Mouse (Mus musculus) T-helper 17 cell (primary cell): Measurements from ENCODE around the gene 1700020N01Rik.

Experiments
- in situ Hi-C, 2 experiments: fragments of 300-600 bp; cut with MboI, MseI; formaldehyde crosslinking; loops; 1 replicate in 1 of 2; 2 replicates in 1 of 2; pipeline ENCODE4 v1.15.1; 2025; ENCODE audit warnings: high pct_unique_total_duplicates in 2 of 2

Gene 1700020N01Rik

DNA sequence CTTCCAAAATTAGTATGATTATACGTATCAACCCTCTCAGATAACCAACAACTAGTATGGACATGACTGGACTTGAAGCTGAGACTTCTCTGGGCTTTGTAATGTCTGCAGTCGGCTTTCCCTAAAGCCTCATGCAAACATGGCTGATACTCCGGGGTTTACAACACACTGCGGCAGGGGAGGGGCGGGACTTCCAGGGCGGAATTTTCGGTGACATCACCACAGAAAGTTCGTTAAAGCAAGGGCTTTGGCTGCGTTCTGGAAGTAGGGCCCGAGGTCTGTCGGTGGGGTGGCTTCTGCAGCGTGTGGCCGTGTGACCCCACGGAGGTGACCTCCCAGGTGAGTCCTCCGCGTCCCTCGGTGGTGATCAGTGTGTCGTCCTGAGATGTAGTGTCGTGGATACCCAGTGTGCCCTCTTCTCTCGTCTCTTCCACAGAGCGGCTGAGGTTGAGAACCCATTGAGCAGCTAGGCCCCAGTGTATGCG is at the start of gene 1700020N01Rik:
Gene 1700020N01Rik (plus strand): TSS at position 250 of the 485 bp plus-strand sequence.
- in situ Hi-C loops = loop anchor here (10.0 kb wide), 2 partner anchors 128 to 412 kb away; no protein-coding TSS in a partner anchor

GRCm38 (mm10) chr10:21543576-21544278 is 49.2 kb upstream of the 1700020N01Rik start:
- in situ Hi-C loops = no loop called here

DNA sequence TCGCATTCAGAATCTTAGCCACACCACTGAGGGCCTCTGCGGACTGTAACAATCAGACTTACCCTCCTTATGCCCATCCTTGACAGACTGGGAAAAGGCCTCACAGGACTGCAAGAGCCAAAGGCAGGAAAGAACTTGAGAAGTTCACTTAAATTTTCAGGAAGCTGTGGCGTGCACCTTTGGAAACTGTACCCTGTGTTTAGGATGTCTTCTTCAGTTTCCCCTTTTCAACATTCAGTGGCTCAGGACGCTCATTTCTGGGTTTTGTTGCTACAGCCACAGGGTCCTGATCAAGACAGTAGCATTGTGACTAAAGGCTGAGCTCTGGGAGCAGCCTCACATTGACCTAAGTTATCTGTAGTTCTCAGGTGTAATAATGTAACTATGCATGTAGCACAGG is 48.2 kb upstream of the 1700020N01Rik start:
- in situ Hi-C loops = no loop called here

DNA sequence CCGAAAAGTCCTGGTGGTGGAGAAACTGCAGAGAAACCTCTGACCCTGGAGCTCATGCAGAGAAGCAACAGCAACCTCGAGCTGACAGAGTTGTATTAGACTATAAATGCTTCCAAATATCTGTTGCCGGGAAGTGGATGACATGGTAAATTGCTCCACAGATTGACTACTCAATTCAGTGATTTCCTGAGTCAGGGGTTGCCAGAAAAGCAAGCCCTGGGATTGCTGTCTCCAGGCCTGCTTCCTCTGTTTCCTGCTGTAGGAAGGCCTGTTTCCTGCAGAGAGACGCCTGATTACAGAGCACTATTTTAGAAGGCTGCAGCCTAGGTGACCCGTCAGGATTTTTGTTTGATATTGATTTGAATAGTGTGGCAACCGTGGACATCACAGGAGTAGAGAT is 47.5 kb upstream of the 1700020N01Rik start:
- in situ Hi-C loops = no loop called here

- in situ Hi-C loops = no loop called here
These were observed 44.0 kb upstream of the 1700020N01Rik start for GRCm38 (mm10) chr10:21548871-21549505.

DNA sequence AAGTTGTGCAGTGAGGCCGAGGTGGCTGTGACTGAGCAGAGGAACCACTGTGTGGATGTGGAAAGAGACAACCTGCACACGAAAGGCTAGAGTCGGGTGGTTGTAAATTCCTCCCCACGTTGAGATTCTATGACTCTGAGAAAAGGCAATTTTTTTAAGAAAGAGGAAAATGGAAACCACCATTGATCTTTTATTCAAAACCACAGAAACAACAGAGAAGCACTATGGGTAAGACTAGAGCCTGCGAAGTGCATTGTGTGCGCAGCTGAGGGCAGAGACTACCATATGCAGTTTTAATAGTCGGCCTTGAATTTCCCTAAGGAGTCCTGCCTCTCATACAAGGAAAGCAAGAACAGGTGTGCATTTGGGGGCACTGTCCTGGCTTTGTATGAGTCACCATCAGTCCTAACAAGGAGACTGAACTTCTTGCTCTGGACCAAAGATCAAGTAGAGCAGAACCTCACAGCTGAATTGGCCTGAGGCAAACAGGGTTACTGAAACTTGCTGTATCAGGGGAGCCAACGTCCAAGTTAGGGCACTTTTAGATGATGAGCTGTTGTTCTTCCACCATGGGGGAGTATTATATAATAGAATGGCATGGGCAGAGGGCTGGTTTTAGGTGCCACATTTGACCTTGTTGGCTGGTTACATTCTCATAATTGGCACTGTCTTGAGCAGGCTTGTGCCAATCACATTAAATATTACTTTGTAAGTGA is 39.8 kb upstream of the 1700020N01Rik start:
- in situ Hi-C loops = no loop called here

DNA sequence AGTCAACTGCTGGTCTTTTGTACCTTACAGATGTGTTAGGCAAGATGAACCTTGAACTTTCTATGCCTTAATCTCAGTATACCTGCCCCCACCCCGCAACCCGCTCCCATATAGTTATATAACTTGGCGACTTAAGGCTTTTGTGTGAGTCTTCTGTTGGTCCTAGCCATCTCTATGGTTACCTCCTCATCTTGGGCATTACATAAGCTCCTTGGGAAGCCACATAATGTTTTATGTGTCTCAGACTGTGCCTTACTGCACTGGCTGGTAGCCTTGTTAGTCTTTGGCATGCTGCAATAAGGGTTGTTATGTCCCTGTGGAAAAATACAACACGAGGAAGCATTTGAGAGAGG is 39.3 kb upstream of the 1700020N01Rik start:
- in situ Hi-C loops = no loop called here

GRCm38 (mm10) chr10:21554896-21555580 is 37.9 kb upstream of the 1700020N01Rik start:
- in situ Hi-C loops = no loop called here

DNA sequence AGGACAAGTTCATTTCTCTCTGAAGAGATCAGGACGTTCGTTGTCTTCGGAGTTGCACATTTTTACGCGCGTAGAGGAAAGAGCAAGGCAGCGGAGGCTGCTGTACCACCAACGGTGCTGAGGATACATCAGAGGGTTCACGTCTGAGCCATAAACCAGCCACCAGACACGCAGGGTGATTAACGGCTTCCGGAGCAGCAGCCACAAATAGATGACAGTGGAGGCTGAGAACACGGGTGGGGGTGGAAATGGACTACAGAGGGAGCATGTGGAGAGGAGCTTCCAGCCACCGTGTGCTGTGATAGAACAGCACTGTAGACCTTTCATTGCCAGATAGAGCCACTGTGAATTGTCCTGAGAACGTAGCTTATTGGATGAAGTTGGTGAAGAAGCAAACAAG is 33.2 kb upstream of the 1700020N01Rik start:
- in situ Hi-C loops = no loop called here

DNA sequence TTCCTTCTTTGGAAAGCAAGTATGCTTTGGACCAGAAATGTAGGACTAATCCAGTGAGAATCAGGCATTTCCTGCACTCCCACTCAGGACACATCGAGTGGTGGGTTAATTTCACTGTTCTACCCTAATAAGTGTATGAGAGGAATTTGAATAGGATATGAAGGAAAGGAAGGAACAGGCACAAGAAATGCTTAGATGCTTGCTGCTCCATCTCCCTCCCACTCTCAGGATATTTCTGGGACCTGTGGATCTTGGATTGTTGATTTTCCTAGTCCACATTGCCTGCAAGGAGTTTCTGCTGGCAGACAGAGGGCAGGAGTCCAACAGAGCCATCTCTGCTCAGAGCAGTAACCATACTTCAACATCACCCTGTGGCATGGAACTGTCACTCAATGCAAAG is 31.8 kb upstream of the 1700020N01Rik start:
- in situ Hi-C loops = no loop called here

DNA sequence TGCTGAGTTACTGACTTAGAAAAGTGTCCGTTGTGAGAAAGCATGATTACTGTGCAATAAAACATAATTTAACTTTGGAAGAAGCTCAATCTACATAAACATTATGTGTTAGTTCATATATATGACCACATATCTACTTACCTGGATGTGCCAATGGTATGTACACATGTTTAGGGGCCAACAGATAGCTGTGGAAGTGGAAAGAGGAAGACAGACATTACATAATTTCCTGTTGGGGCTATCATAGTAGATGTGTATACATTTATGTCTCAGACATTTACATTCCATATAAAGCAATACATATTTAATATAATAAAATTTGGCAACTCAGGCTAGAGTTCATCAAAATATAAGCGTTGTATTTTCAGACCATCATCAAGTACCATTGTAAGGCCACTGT is 29.5 kb upstream of the 1700020N01Rik start:
- in situ Hi-C loops = no loop called here

GRCm38 (mm10) chr10:21564189-21564588 is 28.8 kb upstream of the 1700020N01Rik start:
- in situ Hi-C loops = no loop called here

- in situ Hi-C loops = no loop called here
These were observed 26.9 kb upstream of the 1700020N01Rik start for GRCm38 (mm10) chr10:21566074-21566473.

DNA sequence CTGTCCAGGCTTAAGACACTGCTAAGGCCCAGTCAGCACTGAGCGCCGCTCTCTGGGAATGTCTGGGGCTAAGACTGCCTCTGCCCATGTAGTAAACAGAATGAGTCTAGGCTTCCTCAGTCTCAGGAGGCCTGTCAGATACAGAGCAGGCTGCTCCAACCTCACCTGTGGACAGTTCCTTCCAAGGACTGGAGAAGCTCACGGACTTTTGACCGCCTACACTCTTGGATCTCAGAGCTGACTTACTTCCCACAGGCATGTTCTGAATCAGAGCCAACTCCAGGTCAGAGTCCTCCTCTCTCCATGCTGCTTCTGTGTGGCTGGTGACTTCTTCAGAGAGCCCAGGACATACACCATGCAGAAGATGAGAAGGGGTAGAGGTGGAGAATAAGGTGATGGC is 21.3 kb upstream of the 1700020N01Rik start:
- in situ Hi-C loops = loop anchor here in 1 of 2 experiments (5.0 kb wide), 1 partner anchor 46 kb away; no protein-coding TSS in a partner anchor

DNA sequence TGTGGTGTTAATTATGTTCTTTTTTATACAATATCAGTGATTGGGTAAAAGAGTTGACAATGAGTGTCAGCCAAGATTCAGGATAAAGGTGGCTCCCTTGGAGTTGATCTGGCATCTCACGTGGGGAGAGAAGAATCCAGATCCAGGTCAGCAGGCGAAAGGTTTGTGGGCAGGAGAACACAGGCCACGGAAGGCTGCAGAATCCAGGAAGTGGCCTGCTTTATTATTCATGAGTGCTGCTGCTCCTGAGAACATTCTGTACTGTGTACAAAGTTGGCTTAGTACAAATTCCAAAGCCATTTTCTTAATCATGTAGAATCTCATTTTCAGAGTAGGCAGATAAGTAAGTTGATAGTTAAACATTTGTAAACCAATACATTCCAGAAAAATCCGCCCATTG is 19.2 kb upstream of the 1700020N01Rik start:
- in situ Hi-C loops = loop anchor here in 1 of 2 experiments (5.0 kb wide), 1 partner anchor 44 kb away; no protein-coding TSS in a partner anchor

GRCm38 (mm10) chr10:21575806-21576378 is 17.1 kb upstream of the 1700020N01Rik start:
- in situ Hi-C loops = no loop called here

GRCm38 (mm10) chr10:21577798-21578197 is 15.1 kb upstream of the 1700020N01Rik start:
- in situ Hi-C loops = no loop called here

DNA sequence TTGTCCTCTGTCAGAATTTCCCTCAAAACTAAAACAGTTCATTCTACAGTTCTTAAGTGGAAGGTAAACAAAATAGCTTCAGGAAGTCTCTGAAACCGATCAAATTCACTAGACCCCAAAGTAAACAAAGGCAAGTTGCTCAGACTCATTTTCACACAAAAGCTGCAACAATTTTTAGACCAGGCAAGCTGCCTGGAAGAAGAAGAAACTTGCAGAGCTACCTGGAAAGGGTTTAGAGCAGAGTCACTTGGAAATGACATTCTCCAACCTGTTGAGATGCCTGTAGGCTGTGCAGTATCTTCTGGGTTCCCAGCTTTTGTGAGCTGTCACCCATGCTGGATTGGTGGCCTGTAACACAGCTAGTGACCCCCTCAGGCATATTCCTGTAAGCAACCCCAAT is 11.4 kb upstream of the 1700020N01Rik start:
- in situ Hi-C loops = loop anchor here in 1 of 2 experiments (10.0 kb wide), 1 partner anchor 117 kb away; no protein-coding TSS in a partner anchor

- in situ Hi-C loops = loop anchor here in 1 of 2 experiments (10.0 kb wide), 1 partner anchor 122 kb away; no protein-coding TSS in a partner anchor
These were observed 5.9 kb upstream of the 1700020N01Rik start for GRCm38 (mm10) chr10:21587041-21587440.

GRCm38 (mm10) chr10:21588007-21588852 is 4.7 kb upstream of the 1700020N01Rik start:
- in situ Hi-C loops = loop anchor here in 1 of 2 experiments (10.0 kb wide), 1 partner anchor 123 kb away; no protein-coding TSS in a partner anchor
